Mouse (Mus musculus): ENCODE results near the gene Cox11.

Gene Cox11

DNA sequence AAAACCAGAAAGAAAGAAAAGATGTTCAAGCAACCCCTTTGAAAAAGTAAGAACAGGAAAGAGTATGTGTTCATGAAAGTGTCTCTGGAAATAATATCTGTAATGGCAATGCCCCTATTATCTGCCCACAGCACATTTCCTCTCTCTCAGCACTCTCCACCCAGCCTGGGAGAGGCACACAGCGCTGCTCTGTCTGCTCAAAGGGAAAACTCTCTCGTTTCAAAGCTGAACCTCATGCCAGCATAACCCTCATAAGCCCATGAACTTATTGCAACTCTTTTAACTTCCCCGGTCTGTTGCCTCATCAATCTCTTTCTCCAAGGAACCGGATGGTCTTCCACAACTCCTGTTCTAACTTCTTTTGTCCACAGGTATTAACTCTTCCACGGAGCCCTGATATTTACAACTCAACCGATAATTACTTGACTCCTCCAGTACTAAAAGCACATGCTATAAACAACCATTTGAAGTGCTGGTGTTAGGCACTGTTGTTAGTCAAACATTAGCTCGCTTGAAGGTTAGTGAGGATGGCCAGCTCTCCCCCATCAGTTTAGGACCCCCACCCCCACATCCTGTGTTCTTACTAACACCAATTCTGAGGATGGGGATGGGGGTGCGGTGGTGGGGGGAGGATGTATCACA, 26.5 kb downstream of the Cox11 start:
- CTCF ChIA-PET: no interaction called here

DNA sequence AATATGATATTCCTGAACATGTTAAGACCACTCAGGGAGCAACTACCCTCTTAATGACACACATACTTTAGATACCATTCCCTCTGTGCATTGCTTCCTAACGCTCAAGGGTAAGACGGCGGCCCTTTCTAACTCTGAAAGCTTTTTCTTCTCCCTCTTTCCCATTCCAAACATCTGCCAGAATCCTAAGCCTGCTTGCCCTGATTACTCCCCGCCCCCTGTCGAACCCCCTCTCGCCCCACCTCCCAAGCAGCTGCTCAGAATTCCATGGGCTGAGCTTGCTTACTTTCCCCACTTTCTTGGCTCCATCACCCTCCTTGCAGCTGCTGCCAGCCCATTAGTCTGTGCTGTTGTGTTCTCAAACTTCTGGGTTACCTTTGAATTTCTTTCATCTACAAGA, 27.2 kb downstream of the Cox11 start:
- CTCF ChIA-PET: no interaction called here

DNA sequence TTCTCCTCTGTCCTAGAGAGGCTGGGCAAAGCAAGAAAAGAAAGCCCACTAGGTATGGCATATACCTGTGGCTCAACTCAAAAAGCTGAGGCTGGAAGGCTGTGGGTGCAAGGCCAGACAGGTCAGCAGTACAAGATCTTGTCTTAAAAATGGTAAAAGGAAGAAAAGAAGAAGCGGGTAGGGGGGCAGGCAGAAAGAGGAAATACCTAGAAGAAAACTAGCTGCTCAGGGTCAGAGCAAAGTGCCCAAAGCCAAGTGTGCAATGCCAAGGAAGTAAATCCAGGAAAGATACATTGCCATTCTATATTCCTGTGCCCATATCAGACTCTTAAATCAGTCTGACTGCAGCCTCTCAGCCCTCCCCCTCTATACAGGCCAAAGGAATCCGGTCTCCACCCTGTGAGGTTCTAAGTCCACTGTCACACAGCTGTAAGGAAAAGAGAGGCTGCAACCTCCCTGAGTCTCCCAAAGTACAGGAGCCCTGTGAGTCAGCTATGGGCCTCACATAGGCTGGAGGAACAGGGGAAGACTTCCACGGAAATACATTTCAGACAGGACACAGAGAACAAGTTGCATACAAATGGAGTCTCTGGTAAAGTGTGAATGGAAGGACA, 28.3 kb downstream of the Cox11 start:
- CTCF ChIA-PET: no interaction called here

DNA sequence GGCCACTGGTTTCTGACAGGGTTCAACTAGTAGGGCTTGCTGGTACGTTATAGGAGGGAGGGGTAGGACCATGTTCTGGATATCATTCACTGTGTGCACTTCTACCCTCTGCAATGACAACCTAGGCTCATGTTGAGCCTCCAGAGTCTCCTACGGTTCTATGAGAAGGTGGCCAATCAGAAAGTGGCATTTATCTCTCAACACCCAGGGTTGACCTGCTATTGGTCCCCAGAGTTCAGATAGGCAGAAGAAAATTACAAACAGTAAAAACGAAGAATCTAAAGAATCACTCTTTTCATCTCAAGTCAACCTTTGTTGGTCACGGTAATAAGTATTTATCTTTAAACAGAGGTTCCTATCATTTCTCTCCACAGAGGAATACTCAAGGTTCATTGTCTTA, 28.9 kb downstream of the Cox11 start:
- CTCF ChIA-PET: no interaction called here

DNA sequence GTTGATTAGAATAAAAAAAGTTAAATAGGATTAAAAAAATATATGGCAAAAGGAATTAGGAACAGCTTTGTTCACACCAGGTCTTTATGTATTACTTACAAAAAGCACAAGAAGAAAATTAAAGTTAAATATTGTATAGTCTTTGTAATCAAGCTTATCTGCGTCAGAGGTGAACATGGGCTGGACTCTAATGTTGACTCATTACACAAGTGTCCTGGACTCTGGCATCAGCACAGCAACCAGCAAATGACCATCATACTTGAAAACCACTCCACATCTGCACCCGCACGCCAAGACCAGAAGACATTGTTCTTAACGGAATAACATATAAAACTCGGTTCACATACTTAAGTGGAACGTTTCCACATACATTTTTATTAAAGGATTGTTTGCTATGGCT, 29.4 kb downstream of the Cox11 start:
- CTCF ChIA-PET: no interaction called here

DNA sequence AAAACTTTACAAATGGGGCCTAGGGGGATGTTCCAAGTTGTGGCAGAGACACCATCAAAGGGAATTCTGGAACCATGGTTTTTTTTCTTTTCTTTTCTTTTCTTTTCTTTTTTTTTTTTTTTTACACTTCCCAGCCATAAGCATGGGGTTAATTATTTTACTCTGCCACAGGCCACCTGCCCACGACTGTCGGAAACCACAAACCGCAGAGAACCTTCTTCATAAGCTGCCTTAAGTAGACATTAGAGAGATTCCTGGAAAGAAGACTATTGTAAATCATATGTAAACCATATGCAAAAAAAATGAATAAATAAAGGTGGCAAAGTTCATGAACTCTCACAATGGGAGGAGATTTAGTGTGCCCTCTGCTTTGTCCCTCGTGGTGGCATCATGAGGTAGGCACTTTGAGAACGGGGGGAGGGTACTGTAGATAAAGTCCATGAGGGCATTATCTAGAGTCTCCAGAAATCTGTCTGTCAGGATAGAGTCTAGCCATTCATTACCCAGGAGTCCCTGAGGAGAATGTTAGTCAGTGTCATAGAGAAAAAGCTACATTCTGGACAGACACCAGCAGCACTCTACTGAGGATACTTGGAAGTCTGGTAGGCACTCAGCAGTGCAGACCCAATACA, 37.6 kb downstream of the Cox11 start:
- CTCF ChIA-PET: interaction anchor here (0.7 kb wide), 1 partner anchor 238 kb away, joined by 11 read pairs; no protein-coding TSS in a partner anchor

DNA sequence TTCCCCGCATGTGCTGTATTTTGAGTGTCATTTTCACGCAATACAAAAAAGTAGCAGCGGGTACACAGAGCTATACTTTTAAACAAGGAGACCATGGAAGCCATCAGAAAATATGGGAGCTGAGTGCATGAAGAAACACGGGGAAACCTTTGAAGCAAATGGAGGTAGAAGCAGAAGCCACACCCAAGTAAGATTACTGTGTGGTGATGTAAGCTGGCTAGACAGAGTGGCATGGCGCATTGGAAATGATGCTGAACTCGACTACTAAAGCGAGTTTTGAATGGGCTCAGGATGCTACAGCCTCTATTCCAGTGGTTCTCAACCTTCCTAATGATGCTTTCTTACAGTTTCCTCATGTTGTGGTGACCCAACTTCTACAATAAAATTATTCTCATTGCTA, 39.1 kb downstream of the Cox11 start:
- CTCF ChIA-PET: no interaction called here

DNA sequence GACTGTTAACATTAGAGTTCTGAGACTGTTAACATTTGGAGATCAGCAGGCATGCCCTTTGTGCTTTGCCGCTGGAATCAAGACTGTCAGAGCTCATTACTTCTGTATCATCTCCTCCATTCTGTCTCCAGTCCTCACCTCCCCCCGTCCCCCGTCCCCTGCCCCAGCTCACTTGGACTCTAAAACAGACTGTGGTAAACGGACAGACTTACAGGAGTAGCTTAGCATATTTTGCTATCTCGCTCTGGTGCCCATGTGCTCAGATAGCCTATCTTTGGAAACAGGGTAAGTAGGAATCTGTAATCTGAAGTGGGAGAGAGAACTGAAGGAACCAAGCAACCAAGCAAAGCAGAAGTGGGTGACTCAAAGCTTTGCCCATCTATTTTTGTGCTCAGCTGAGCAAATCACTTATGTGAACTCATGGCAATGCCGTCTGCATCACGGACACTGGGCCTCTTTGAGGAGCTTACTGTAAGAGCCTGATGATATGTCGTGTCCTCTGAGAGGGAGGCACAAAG, 39.9 kb downstream of the Cox11 start:
- CTCF ChIA-PET: no interaction called here

DNA sequence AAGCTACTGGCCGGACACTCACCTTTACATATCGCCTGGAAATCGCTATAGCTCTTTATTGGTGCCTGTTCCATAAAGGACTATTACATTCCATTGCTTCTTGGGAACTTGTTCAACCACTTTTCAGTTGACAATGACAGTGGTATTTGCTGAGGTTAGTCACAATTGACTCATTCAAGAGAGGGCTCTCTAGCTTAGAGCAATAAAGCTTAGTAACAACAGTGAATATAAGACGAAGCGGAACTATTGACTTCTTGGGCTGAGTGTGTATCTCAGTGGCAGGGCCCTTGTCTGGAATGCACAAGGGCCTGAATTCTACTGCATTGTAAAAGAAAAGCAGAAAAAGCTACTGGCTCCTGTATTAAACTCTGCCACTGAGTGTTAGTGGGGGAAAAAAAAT, 40.6 kb downstream of the Cox11 start:
- CTCF ChIA-PET: no interaction called here

DNA sequence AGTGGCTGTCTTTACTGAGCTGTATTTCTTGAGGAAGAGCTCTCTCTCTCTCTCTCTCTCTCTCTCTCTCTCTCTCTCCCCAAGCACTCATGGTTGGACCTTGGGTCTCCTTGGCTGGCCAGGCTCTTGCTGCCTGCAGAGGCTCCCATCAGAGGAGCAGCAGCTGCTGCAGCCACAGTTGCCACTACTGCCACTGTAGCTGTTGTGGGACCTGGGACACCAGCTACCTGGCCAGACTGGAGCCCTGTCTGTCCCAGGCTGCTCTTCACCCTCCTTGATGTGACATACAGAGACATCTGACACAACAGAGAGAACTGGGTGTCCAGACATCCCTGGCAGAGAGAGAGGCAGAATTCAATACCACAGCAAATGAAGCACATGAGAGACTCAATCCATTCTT, 43.2 kb downstream of the Cox11 start:
- CTCF ChIA-PET: no interaction called here

DNA sequence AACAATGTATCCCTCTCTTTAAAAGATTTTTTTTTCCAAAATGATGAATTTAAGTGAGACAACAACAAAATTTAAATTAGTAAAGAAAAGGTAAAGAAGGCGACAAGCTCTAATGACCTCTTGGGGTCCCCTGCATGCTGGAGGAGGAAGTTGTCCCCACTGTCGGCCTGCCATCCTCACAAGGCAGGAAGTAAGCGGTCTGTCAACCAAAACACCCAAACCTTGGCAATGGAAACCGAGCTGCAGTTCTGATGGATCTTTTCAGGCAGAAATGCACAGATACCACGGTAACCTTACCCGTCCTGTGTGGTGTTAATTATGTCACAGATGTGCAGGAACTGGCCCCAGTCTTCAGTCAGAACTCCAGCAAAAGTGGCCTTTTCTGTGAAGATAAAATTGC, 46.8 kb downstream of the Cox11 start:
- CTCF ChIA-PET: no interaction called here

DNA sequence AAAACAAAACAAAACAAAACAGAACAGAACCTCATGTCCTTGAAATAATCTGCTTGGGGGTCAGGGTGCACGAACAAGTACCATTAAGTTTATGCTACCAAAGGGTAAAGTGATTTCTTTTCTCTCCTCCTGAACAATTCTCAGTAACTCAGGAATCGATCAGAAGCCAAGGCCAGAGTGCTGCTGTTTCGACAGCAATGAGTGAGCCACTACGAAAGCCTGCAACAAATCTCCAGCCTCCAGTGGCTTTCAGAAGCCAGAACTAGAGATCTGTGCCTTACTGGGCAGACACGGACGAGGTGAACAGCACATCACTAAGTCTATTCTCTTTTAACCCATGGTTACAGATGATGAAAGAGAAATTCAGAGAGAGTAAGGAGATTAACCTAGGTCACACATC, 47.2 kb downstream of the Cox11 start:
- CTCF ChIA-PET: no interaction called here

DNA sequence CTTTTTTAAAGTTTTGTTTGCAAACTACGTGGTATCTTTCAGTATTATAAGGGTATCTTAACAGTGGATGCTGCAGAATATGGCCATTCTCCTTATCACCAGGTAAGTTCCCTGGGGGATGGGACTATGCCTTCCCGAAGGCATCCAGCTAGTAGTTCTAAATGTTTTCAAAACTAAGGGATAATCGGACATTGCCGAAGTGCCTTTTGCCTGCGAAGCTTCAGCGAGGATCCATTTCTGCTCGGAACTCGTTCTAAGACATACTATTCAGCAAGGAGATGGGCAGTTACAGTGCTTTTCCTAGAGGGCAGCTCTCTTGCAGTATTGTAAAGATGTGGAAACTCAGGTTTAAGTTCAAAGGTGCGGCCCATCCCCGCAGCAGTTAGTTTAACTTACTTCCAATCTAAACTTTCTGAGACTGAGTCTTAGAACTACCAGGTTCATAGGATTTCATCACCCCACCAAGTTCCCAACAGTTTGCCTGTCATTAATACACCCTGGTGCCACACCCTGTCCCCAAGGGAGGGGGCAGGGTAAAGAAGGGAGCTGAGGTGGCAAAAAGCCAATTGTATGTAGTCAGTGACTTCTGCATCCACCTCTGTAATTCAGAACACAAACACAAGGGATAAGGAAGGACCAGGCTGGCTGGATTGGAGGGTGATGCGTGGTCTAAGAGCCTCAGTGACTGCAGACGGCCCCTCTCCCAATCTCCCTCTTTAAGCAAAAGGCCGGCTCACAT, 48.5 kb downstream of the Cox11 start:
- CTCF ChIA-PET: no interaction called here

DNA sequence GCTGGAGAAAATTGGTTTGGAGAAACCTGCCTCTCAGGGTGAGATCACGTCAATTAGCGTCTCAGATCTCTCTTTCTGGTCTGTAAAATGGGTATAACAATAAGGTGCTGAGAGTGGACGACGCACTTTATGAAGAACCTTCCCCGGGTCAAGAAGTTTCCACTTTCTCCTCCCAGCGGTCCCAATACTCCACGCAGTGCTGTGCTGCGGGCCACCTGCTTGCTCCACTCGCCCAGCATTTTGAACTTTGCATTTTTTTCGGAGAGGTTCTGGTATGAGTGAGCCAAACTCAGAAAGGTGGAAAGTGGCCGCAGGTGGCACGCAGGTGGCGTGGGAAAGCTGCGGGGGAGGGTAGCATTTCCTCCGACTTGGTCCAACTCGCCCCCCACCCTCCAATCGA, 49.1 kb downstream of the Cox11 start:
- CTCF ChIA-PET: no interaction called here

DNA sequence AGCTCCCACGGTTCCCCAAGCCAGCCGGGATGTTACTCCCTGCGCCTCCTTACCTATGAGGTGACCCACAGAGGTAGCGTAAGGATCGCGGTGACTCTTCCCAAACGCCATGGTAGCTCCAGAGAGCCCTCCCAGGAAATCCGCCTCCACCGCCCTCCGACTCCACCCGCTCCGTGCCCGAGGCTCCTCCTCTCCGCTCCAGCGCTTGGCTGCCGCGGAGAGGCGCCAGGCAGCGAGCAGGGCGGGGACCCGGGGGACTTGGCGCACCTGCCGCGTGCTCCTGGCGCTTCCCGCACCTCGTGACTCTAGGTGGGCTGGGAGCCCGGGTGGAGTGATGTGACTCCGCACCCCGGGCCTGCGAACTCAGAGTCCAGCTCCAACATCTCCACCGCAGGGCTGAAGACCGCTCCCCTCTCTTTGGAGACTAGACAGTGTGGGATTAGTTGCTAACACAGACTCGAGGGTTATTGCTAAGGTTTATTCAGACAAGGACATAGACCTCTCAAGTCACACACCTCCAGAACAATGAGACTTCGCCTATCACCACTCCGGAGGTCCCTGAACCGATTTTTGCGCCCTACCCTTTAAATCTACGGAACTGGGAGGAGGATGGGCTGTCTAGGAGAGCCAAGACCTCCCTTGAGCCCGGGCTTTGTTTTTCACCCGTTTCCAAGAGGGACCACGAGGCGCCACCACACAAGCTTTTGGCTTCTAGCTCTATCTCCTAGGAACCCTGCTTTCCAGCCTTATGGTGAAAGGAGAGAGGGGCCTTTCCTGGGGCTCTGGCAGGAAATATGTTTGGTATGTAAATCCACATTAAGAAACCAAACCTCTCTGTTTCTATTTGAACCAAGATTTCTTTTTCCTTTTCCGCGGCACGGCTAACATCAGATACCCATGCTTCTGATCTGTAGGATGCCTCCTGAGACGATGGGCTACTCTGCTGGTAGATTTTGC, 49.8 kb downstream of the Cox11 start, which contains the start of gene Tom1l1:
Gene Tom1l1, minus strand, starts transcription at position 907 of the 957 bp plus-strand sequence.
- CTCF ChIA-PET: no interaction called here

DNA sequence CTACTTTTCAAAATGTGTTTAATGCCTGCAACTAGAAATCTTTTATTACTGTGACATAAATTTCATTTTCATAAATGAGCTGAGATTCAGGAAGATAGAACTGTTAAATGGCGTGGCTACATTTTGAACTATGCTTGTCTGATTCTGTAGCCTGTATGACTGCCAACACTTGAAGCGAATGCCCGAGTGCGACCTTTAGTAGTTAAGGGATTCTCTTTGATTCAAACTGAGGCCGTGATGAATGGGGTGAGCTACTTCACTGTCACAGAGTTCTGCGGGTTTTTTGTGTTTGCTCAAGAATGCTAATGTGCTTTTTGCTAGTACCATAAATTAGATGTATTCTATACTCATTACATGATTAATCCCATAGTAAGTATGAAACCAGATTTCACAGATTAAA, 52.4 kb downstream of the Cox11 start:
- CTCF ChIA-PET: no interaction called here

DNA sequence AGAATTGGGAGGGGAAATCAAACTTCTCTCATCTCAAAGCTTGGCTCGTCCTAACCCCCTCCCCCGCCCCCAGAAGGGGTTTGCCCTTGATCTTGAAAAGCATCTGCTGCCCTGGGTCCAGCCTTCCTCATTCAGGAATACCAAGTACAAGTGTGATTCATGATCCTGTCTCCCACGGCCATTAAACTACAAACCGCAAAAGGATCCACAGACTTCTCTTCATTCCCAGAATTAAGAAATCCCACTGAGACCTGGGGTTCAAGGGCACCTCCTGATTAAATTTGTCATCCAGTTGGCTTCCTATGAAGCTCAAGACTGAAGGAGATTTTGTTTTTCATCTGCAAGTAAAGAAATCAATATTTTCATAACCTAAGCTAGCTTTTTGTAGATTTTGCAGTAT, 56.2 kb downstream of the Cox11 start:
- CTCF ChIA-PET: no interaction called here

Data from spleen, embryonic (tissue).